Mouse (Mus musculus): ENCODE data around the gene Rela.

DNA sequence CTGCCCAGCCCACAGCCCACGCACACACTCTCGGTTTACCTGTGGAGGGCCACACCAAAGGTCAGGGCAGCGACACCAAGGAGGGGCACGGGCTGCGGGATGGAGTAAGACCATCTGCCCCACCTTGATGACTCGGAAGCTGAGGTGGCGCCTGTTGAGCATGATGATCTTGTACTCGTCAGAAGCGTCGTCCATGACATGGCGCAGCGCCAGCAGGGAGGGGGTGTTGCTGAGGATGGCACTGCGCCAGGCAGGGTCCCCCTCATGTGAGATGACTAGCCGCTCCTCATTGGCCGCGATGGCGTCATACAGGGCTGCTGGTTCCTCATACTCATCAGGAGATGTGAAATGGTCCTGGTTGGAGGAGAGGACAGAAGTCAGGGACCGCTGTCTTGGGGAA is 29.1 kb downstream of the Rela start:
- TF ChIP-seq CTCF (IDR thresholded peaks at IDR 0.05) (no peak), EP300 (IDR thresholded peaks at IDR 0.05) (no peak)

Measured in lung, postnatal 0 days (tissue).